Mouse (Mus musculus): ENCODE measurements around the gene Oxt.

Oxt gene

DNA sequence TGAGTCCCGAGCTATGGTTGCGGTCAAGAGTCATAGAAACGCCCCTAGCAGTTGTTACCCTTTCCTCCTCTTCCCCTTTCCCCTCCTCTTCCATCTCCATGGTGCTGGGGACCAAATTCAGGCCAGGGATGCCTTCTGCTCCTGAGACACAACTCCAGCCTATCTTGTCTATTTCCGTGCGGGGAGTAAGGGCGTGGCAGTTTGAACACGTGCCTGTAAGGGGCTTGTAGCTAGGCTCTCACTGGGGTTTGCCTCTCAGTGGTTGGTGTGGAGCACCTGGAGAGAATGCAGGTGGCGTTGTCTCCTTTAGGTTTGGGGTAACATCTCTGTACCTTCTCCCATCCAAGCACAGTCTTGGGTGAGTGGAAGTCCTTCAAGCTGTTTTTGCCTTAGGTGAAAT is 3.8 kb downstream of the Oxt start:
- no peak for DNase-seq

DNA sequence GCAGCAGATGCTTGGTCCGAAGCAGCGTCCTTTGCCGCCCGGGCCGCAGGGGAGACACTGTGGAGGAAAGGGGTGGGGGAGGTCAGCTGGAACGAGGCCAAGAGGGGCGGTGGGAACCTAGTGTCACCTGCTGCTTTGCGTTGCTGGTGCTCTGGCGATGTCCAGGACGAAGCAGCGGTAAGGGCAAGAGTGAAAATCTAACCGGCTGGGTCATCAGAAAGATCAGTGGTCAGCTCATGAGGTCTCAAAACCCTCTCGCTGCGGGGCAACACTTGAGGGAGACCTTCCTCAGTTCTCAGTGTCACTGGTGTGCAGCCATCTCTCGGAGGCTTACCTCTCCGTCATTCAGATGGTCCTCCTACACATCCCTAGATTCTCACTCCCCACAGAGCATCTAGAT is 5.2 kb downstream of the Oxt start:
- DNase-seq = no peak

DNA sequence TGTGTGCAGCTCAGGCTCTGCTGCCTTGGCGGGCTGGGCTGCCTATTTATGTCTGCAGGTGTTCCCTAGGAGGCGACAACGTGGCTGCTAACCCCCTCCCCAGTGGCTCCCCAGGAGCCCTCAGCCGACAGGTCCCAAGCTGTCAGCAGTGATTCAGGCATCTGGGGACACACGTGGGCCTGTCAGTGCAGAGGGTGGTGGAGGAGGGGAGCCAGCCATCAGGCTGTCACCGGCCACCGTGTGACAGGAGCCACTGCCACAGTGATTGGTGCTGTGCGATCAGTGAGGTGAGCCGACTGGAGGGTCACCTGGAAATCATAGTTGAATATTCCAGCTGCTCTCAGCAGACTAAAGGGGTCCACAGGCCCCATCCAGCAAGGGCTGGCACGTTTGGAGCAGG is 6.6 kb downstream of the Oxt start, which contains the start of gene Avp:
Avp (minus strand) TSS at position 3 of the 400 bp plus-strand sequence.
- no peak for DNase-seq

DNA sequence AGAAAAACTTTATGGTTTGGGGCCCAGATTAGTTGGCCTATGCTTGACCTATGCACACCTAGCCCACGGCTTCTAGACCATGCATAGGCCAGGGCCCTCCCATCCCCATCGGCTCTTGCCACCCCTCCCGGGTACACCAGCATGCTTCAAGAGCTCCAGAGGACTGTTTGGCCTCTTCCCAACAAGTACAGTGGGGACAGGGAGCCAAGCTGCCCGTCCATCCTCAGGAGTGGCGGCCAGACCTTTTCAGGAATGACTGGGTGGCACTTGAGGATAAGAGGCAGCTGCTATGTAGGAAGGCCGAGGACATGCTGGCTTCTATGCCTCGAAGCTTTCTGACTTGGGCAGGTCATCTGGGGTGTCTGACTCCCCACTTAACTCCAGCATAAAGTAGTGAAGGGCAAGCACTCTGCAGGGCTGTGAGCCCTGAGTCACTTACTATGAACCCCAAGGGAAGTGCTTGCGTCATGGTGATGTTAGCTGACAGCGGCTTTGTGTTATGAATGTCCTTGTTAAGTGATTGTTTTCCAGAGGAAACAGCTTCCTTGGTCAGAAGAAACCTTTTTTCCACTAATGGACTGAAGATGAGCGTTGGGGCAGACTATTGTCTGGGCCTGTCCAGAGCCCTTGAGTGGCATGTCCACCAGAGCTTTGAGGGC is 8.1 kb downstream of the Oxt start:
- DNase-seq = no peak

DNA sequence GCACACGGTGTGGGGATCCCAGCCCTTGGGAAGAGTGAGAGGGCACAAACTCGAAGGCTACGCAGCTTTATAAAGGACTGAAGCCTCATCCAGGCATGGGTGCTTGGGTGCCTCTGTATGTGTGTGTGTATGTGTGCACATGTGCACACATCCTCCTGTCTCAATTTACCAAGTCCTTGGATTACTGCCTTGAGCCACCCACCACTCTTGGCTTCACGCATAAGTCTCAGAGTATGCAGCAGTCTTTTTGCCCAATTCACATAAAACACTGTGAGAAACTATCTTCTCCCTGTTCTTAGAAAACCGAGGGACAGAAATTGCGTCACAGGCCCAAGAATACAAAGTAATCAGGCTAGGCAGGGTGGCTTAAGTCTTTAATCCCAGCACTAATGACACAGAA is 10.0 kb downstream of the Oxt start:
- DNase-seq = no peak

DNA sequence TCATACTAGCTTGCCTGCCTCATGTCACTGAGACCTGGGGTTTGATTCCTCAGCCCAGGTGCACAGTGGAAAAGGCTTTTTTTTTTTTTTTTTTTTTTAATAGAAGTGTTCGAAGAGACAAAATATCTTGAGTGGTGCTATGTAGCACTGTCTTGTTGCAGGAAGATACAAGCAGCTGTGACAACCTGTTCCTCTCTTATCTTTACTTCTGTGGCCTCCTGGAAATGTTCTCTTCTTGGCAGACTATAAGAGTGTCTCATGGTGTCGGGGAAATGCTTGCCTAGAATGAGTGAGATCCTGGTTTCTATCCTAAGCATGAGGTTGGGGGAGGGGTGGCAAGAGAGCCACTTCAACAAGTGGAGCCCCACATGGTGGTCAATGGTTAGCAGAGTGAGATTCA is 12.4 kb downstream of the Oxt start:
- DNase-seq = no peak

DNA sequence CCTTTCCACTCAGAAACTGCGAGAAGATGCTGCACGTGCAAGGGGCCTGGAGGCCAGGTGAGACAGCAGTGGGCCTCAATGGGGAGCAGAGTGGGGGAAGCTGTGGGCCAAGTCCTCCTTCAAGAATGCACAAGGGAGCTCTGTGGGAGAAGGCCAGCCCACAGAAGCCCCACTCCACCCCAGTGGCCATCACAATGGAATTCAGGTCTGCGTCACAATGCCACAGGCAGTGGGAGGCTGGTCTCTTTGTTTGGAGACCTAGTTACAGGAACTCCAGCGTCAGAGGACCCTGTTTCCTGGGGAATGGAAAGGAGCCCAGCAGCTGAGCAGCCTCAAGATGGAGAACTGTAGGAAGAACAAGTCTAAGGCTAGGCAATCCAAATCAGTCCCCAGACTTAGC is 13.2 kb downstream of the Oxt start:
- DNase-seq = no peak

DNA sequence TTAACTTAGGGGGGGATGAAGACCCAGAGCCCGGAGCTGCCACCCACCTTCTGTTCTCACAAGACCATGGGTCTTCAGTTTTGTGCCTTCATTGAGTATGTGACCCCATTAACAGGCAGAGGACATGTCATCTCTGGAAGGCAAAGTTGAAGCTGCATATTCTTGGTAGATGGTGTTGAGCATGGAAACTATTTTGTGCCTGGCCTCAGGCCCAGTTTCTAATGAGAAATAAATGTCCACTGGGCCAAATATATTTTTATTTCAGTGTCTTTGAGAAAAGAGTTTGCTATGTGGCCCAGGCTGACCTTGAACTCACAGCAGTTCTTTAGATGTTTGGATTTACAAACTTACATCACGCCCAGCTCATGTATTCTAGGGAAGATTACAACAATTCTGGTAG is 13.8 kb downstream of the Oxt start:
- DNase-seq = no peak

DNA sequence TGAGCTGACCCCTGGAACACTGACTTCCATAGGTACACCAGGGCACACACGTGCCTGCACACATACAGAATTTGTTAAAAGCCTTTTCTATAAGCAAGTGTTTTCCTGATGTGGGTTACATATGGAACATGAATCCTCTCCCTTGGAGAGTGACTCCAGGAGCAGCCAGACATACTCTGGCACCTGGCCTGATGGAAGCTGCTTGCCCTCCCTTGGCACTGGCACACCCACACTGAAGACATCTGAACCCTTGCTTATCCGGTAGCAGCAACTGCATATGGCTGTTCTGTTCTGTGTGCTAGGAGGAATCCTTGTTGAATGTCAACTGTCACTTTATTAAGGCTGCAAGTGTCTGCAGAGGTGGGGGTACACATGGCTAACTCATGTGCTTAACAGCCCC is 15.0 kb downstream of the Oxt start:
- DNase-seq = no peak

DNA sequence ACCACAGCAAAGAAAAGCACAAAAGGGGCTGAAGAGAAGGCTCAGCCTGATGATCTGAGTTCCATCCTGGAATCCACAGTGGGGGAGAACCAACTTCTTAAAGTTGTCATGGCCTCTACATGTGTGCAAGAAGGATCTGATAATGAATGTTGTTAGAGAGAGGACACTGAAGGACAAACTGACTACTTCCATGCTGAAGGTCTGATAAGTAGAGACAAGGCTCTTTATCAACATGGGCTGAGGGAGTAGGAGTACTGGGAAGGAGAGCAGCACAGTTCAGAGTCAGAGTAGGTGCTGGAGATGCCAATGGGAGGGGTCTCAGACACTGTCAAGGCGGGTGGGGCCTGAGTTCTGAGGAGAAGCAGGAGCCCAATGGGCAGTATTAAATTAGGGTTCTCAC is 19.6 kb downstream of the Oxt start:
- DNase-seq = no peak

DNA sequence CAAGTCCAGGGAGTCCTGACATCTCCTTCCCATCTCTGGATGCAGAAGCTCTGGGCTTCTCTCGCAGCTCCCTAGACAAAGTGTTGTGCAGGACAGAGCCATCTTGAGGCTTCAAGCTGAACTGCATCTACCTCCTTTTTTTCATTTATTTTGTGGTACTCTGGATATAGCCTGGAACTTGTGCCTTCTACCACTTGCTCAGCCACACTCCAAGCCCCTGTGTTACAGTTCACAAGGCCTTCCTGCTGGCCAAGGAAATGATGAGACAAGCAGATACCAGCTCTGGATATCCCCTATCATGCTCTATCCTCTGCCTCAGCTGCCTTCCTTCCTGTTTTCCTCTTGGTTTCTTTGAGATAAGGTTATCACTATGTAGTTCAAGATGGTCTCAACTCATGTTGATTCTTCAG is 21.6 kb downstream of the Oxt start:
- no peak for DNase-seq

DNA sequence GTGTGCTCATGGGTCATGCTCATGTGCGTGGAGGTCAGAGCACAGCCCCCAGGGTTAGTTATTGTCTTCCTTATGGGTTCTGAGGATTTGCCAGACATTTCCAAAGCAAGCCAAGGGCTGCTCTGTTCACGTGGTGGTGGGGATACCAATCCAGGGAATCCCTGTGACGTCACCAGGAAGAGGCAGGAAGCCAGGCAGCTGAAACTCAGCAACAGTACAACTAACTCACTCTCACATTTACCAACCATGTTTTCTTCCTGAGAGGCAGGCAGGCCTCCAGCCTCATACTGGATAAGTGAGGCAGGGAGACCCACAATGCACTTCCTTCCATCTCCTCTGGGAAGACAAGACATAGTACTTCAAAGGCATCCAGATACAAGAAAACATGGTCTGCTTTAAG is 22.4 kb downstream of the Oxt start:
- no peak for DNase-seq

DNA sequence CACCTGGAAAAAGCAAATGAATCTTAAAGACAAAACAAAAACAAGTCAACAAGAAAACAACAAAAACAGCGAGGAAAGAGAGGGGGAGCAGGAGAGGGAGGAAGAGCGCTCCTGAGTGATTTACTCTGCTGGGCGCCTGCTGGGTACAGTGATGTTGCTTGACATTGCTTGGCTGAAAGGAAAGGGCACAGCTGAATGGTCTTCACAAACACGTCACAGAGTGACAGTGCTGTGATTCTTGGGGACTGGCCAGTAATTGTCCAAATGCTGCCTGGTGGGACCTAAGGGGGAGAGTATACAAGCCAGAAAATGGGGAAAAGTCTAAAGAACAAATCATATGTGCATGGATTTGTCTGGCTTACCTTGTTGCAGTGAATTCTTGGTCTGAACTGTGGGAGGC is 26.2 kb downstream of the Oxt start:
- no peak for DNase-seq

DNA sequence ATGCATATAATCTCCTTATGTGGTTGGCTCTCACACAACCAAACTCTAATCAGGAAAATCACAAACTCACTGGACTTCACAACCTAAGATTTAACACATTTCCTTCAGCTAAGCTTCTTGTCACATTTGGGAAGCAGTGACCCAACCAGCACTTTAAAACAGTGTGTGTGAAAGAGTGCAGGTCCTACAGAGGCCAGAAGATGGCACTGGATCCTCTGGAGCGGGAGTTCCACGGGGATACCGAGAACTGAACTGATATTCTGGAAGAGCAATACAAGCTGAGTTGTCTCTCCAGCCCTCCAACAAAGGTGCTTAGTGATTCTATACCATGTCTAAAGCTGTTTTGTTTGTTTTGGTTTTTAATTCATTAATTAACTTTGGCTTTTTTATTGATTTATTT is 37.1 kb downstream of the Oxt start:
- peak; percentile 17 to 27 for DNase-seq

DNA sequence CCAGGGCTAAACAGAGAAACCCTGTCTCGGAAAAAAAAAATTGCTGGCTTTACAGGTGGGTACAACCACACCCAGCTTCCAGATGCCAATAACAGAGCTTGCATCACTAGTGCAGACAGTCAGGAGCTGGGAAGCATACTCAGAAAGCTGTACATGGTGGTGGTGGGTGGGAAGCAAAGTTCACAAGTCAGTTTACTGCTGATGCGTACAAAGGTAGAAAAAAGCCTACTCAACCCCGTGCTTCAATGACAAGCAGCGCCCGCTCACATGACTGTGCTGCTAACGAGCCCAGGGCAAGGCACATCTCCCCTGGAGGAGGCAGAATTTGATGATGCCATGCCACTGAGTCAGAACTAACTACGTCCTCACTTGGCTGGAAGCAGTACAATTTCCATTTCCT is 43.0 kb downstream of the Oxt start:
- no peak for DNase-seq

Measured in thymus, postnatal 36 days (tissue).